Mouse (Mus musculus): ENCODE results near the gene Olfr926.

GRCm38 (mm10) chr9:38833027-38833426, 43.9 kb upstream of the Olfr926 start:
- TF ChIP-seq POLR2A (IDR thresholded peaks at IDR 0.05; ENCODE audit: low read depth, low read length) (no peak), CTCF (IDR thresholded peaks at IDR 0.05; ENCODE audit: extremely low read depth, insufficient read depth, insufficient read length, insufficient replicate concordance) (no peak)

Measured in spleen, adult 2 months (tissue).